Mouse (Mus musculus): ENCODE measurements around the gene Psrc1. TPM values are rescaled to one million over a fixed set of nuclear protein-coding genes. Genes with fewer than 3 reads are reported as not detected.

Gene Psrc1
- polyA plus RNA-seq (2016; fragmentation: Nextera tagmentation; extraction: Ambion mirVana): 39.4 and 41.0 TPM in 2 replicates

- H3K9me3 ChIP-seq (replicated peaks): no peaks in the 10 kb centered on the region
- H3K36me3 ChIP-seq: peaks cover 8% of the 10 kb centered on the region; the same call in 1 of the 2 replicates
- WGBS: 1% methylated on average over 44 of the region's 44 CpGs
- peaks cover 31% of the 10 kb centered on the region for H3K4me1 ChIP-seq
- no peaks in the 10 kb centered on the region for H3K27me3 ChIP-seq
- H3K4me2 ChIP-seq (replicated peaks): peak within 1 kb of the TSS; percentile 67
- peak within 1 kb of the TSS; percentile 60 for H3K4me3 ChIP-seq
- peak within 1 kb of the TSS; percentile 59 for H3K9ac ChIP-seq
- peak; percentile 93 for ATAC-seq (ENCODE audit: low FRiP score)
- H3K27ac ChIP-seq: peak within 1 kb of the TSS; percentile 49
Measured at GRCm38 (mm10) chr3:108383485-108384354, at the start of gene Psrc1. Psrc1 (plus strand) TSS chr3:108383839.

- Histone ChIP-seq H3K4me3 (no peak overlapping the region), H3K9ac (no peak overlapping the region), H3K27ac (no peak overlapping the region), H3K36me3 (peaks cover 80% of the 10 kb centered on the region), H3K9me3 (replicated peaks) (no peaks in the 10 kb centered on the region), H3K27me3 (no peaks in the 10 kb centered on the region), H3K4me2 (replicated peaks) (no peak overlapping the region), H3K4me1 (no peaks in the 10 kb centered on the region)
- no peak for ATAC-seq (ENCODE audit: low FRiP score)
- WGBS: 88% methylated on average over 5 of the region's 5 CpGs
Measured at GRCm38 (mm10) chr3:108336878-108337277, 46.8 kb upstream of the Psrc1 start.

- Histone ChIP-seq H3K27ac (no peak overlapping the region), H3K9me3 (replicated peaks) (no peaks in the 10 kb centered on the region), H3K9ac (no peak overlapping the region), H3K4me2 (replicated peaks) (no peak overlapping the region), H3K4me3 (no peak overlapping the region), H3K36me3 (peaks cover 83% of the 10 kb centered on the region), H3K4me1 (no peaks in the 10 kb centered on the region), H3K27me3 (no peaks in the 10 kb centered on the region)
- no peak for ATAC-seq (ENCODE audit: low FRiP score)
- 89% methylated on average over 2 of the region's 2 CpGs for WGBS
Measured at GRCm38 (mm10) chr3:108341040-108341439, 42.6 kb upstream of the Psrc1 start.

DNA sequence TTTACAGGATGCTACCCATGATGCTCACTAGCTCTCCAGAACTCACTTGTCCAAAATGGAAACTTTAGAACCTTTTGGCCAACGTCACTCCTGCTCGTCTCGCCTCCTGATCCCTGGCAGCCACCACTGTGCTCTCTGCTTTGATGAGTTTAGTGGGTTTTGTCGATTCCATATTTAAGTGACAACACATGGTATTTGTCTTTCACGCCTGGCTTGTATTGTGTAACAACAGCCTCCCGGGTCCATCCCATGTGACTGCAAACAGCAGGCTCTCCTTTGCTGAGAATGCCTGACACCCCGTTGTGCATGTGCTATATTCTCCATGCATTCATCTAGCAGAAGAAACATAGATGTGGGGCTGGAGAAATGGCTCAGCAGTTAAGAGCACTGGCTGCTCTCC is 41.5 kb upstream of the Psrc1 start:
- H3K36me3 ChIP-seq: peaks cover 88% of the 10 kb centered on the region
- WGBS: 78% methylated on average over 7 of the region's 7 CpGs
- H3K4me3 ChIP-seq: no peak overlapping the region

DNA sequence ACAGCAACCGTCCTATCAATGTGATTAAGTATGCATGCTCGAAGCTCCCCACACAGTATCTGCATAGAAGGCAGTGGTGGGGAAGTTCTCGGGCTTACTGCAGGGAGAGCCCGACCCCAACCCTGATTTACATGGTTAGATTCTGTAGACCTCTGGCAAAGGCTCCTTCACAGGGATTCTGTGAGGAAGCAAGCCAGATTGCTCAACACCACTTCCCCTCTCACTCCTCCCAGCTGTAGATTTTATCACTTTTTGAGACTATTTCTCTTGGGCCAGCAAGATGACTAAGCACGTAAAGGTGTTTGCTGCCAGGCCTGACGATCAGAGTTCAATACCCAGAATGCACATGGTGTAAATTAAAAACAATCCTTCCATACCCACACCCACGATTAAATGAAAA is 37.8 kb upstream of the Psrc1 start:
- Histone ChIP-seq H3K4me3 (no peak overlapping the region), H3K9me3 (replicated peaks) (no peaks in the 10 kb centered on the region), H3K4me2 (replicated peaks) (no peak overlapping the region), H3K27ac (no peak overlapping the region), H3K9ac (no peak overlapping the region), H3K4me1 (no peaks in the 10 kb centered on the region), H3K27me3 (no peaks in the 10 kb centered on the region), H3K36me3 (peaks cover 89% of the 10 kb centered on the region)
- 92% methylated on average over 7 of the region's 7 CpGs for whole genome bisulfite sequencing
- ATAC-seq (ENCODE audit: low FRiP score): no peak

More for the DNA sequence above, 41.5 kb upstream of the Psrc1 start:
- H3K4me1 ChIP-seq: no peaks in the 10 kb centered on the region
- H3K27me3 ChIP-seq: no peaks in the 10 kb centered on the region
- H3K27ac ChIP-seq: no peak overlapping the region
- ATAC-seq (ENCODE audit: low FRiP score): no peak
- H3K9ac ChIP-seq: no peak overlapping the region
- H3K4me2 ChIP-seq (replicated peaks): no peak overlapping the region
- no peaks in the 10 kb centered on the region for H3K9me3 ChIP-seq (replicated peaks)

- Histone ChIP-seq H3K9ac (no peak overlapping the region), H3K27me3 (no peaks in the 10 kb centered on the region), H3K4me3 (no peak overlapping the region), H3K27ac (no peak overlapping the region), H3K4me1 (no peaks in the 10 kb centered on the region), H3K36me3 (peaks cover 88% of the 10 kb centered on the region), H3K4me2 (replicated peaks) (no peak overlapping the region), H3K9me3 (replicated peaks) (no peaks in the 10 kb centered on the region)
- ATAC-seq (ENCODE audit: low FRiP score): no peak
- WGBS: 84% methylated on average over 9 of the region's 9 CpGs
Measured at GRCm38 (mm10) chr3:108348376-108348775, 35.3 kb upstream of the Psrc1 start.

- no peak overlapping the region for H3K4me2 ChIP-seq (replicated peaks)
- no peak overlapping the region for H3K9ac ChIP-seq
- 0 out of 2 replicates have a peak, but pooled peaks cover 5% of the 10 kb centered on the region for H3K4me1 ChIP-seq
- ATAC-seq (ENCODE audit: low FRiP score): no peak
- no peaks in the 10 kb centered on the region for H3K27me3 ChIP-seq
- 94% methylated on average over 3 of the region's 3 CpGs for WGBS
- no peaks in the 10 kb centered on the region for H3K9me3 ChIP-seq (replicated peaks)
- no peak overlapping the region for H3K27ac ChIP-seq
- peaks cover 75% of the 10 kb centered on the region for H3K36me3 ChIP-seq
- no peak overlapping the region for H3K4me3 ChIP-seq
Measured at GRCm38 (mm10) chr3:108355245-108355644, 28.4 kb upstream of the Psrc1 start.

DNA sequence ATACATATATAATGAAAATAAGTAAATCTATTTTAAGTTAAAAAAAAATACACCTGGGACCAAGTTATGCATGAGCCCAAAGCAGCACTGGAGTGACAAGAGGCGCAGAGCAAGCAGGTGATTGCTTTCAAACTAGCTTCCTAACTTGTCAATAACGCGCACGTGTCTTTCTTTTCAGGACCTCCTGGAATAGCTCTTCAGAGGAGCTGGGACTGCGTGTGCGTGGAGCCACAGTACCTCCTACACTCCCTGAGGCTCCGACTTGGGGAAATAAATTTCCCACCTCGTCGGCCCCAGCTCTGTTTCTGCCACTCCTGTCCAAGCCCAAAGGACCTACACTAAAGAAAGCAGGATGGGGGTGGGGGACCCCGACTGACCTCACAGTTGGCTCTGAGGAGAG is 26.6 kb upstream of the Psrc1 start:
- Histone ChIP-seq H3K4me3 (no peak overlapping the region), H3K36me3 (peaks cover 56% of the 10 kb centered on the region), H3K4me1 (peaks cover 18% of the 10 kb centered on the region), H3K27me3 (no peaks in the 10 kb centered on the region), H3K9ac (no peak overlapping the region), H3K4me2 (replicated peaks) (no peak overlapping the region), H3K9me3 (replicated peaks) (no peaks in the 10 kb centered on the region), H3K27ac (no peak overlapping the region)
- WGBS: 90% methylated on average over 10 of the region's 10 CpGs
- ATAC-seq (ENCODE audit: low FRiP score): no peak

DNA sequence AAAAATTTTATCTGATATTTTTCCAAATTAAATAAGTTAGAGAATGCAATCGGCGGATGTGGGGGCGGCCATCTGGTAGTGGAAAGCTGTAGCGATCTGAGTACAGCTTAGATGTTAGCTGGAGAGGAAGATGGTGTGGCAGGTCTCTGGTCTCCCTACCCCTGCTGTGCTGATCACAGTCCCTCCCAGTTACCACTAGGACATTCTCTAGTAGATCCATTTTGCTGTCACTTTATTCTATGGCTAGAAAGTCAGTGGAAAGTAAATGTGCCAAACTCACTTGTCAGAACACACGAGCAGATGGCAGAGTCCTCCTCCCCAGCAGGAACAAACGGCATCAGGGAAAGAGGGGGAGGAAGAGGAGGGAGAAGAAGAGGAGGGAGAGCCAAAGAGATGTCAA is 25.2 kb upstream of the Psrc1 start:
- Histone ChIP-seq H3K27me3 (no peaks in the 10 kb centered on the region), H3K9ac (no peak overlapping the region), H3K4me1 (peaks cover 21% of the 10 kb centered on the region), H3K36me3 (peaks cover 47% of the 10 kb centered on the region), H3K9me3 (replicated peaks) (no peaks in the 10 kb centered on the region), H3K4me2 (replicated peaks) (no peak overlapping the region), H3K27ac (no peak overlapping the region), H3K4me3 (no peak overlapping the region)
- 78% methylated on average over 6 of the region's 6 CpGs for WGBS
- ATAC-seq (ENCODE audit: low FRiP score): no peak

DNA sequence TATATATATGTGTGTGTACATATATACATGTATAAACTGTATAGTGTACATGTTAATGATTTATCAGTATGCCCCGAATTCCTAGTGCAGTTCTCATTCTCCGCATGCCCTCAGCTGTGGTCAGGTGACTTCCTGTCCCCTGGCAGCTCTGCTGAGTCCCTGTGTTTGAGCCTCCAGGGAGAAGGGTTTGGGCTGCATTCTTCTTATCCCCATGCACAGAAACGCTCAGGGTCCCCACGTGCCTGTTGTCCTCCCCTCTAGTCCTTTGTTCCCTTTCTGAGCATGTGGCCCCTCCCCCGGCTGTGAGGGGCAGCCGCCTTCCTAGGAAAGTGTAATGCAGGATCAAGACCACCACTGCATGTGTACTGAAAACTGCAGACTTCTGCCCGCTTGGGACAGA is 22.7 kb upstream of the Psrc1 start:
- WGBS: 5% methylated on average over 7 of the region's 7 CpGs
- no peak overlapping the region for H3K4me3 ChIP-seq

GRCm38 (mm10) chr3:108363626-108364025 is 20.0 kb upstream of the Psrc1 start:
- H3K9me3 ChIP-seq (replicated peaks): no peaks in the 10 kb centered on the region
- H3K4me2 ChIP-seq (replicated peaks): no peak overlapping the region
- no peaks in the 10 kb centered on the region for H3K36me3 ChIP-seq
- H3K27ac ChIP-seq: no peak overlapping the region
- H3K27me3 ChIP-seq: no peaks in the 10 kb centered on the region
- peaks cover 31% of the 10 kb centered on the region for H3K4me1 ChIP-seq
- no peak for ATAC-seq (ENCODE audit: low FRiP score)
- WGBS: 80% methylated on average over 3 of the region's 3 CpGs
- H3K4me3 ChIP-seq: no peak overlapping the region
- no peak overlapping the region for H3K9ac ChIP-seq

More for the DNA sequence above, 22.7 kb upstream of the Psrc1 start:
- Histone ChIP-seq H3K9ac (peak overlapping the region; percentile 23), H3K27me3 (no peaks in the 10 kb centered on the region), H3K9me3 (replicated peaks) (no peaks in the 10 kb centered on the region), H3K4me1 (peaks cover 31% of the 10 kb centered on the region), H3K27ac (0 out of 2 replicates have a peak overlapping the region, but pooled peaks have one; percentile 13), H3K4me2 (replicated peaks) (0 out of 2 replicates have a peak overlapping the region, but pooled peaks have one; percentile 9), H3K36me3 (peaks cover 22% of the 10 kb centered on the region)
- peak; percentile 70 for ATAC-seq (ENCODE audit: low FRiP score)

DNA sequence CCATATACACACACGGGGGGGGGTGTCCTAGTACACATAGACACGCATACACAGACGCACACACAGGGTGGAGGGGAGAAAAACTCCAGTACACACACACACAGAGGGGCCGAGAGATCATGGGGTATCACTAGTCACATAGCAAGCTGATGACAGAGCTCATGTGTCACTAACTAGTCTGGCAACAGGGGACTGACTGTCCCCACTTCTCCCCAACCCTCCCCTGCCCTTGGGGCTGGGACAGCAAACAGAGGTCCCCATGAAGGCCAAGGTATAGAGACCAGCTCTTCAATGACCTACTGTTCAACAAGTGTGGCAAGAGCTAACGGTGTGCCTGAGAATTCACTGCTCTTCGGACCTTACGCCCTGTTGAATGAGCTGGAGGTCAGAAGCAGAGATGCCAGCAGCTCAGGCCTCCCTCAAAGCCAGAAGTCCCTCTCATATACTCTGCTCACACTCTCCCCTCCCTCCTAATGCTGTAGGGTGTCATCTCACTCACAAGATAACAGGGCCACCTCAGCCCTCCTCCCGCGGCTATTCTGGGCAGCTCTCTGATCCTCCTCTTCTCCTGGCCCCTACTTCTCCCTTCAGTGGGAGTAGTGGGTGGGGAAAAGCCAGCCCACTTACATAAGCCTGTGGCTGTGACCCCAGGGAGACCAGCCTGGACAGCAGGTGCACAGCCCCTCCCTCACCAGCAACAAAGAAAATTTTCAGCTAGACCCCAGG is 19.2 kb upstream of the Psrc1 start, which contains the start of gene Mybphl:
Gene Mybphl (plus strand): TSS at position 642 of the 726 bp plus-strand sequence.
- Histone ChIP-seq H3K4me2 (replicated peaks) (no peak within 1 kb of the TSS), H3K4me3 (no peak within 1 kb of the TSS), H3K36me3 (no peaks in the 10 kb centered on the region), H3K27ac (no peak within 1 kb of the TSS), H3K4me1 (peaks cover 31% of the 10 kb centered on the region), H3K9me3 (replicated peaks) (no peaks in the 10 kb centered on the region), H3K27me3 (no peaks in the 10 kb centered on the region), H3K9ac (no peak within 1 kb of the TSS)
- WGBS: 77% methylated on average over 9 of the region's 9 CpGs
- ATAC-seq (ENCODE audit: low FRiP score): 0 out of 2 replicates have a peak, but pooled peaks have one; percentile 14

All from hindbrain, embryonic 12.5 days (tissue).